Mouse (Mus musculus): ENCODE measurements around the gene Mtrex. TPM values are rescaled to one million over a fixed set of nuclear protein-coding genes. Genes with fewer than 3 reads are reported as not detected.
A peak's percentile ranks its signal among the peaks of the same experiment; 100 is the strongest.

The Mtrex gene
- total RNA-seq, 1 experiment from 2014 or later = 61.4 TPM

DNA sequence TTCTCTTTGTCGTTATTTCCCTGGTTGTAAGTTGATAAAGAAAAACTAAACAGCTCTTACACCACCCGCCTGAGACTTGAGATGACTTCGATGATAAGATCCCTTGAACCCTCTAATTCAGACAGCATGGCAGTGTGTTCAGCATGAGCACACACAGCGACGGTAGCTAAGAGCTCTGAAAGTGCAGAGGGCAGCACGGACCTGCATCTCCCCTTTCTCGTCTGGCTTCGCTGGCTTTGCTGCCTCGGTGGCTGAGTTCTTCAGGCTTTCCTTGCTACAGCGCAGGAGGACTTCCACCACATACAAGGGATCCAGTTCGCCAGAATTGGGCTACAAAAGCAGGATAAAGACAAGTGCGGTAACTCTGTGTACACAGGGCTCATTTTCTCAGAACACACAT lies 40.0 kb downstream of the Mtrex start:
- no peak for ATAC-seq (replicated peaks; ENCODE audit: insufficient number of reproducible peaks, low FRiP score, low TSS enrichment, poor library complexity, severe bottlenecking)

DNA sequence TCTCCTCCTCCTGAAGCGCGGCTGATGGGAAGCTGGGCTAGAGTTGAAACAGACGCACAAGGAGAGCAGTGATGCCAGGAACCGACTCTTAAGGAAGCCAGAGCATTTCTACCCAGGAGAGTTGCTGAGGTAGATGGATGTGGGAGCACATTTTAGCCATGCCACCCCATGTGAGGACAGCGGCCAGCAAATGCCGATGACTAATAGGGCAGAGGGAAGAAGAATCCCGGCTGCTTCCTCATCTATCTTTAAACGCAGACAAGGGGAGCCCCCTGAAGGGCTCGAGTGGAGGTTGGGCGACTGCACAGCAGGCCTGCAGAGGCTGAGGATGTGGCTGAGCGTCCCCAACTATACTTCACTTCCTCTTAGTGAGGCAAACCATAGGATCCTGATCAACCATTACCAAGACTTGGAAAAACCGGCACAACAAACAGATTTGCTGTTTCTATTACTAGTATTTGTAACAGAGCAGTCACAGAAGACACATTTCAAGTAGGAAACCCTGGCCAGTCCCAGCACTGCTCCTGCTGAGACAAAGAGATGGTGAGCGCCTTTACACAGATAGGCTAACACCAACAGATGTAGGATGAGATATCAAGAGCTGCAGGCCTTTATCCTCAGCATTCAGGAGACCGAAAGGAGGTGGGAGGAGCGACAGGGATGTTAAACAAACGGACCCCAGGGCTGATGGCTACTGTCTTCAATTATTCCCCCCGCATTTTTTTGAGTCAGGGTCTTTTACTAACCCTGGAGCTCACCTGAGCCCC lies 55.5 kb downstream of the Mtrex start:
- peak; percentile 13; the same call in 1 of the 2 replicates for ATAC-seq (replicated peaks; ENCODE audit: insufficient number of reproducible peaks, low FRiP score, low TSS enrichment, poor library complexity, severe bottlenecking)

DNA sequence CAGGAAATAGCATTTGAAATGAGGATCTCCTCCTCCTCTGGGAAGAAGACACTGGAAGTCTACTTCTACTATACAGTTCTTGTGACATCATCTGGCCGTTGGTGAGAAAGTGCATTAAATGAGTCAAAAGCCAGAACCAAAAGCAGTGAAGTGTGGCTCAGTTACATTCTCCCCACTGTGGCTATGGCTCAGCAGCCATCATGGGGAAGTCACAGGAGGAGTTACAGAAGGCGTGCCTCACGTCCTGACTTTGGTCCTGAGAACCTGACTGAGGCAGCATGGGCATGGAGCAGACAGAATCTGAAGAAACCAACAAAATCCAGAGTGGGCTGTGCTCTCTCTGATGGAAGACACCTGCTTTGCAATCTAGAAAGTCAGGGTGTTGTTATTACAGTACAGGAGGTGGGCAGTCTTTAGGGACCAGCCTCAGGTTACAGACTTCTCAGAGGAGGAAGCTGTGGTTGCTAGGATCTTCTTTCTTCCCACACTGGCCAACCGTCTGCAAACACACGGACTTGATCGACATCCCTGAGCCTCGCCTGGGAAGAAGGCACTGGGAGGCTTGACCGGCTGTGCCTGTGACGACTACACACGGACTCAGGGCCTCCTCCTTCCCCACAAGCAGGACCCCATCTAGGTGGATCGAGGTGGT lies 57.0 kb downstream of the Mtrex start:
- ATAC-seq (replicated peaks; ENCODE audit: insufficient number of reproducible peaks, low FRiP score, low TSS enrichment, poor library complexity, severe bottlenecking) = no peak

DNA sequence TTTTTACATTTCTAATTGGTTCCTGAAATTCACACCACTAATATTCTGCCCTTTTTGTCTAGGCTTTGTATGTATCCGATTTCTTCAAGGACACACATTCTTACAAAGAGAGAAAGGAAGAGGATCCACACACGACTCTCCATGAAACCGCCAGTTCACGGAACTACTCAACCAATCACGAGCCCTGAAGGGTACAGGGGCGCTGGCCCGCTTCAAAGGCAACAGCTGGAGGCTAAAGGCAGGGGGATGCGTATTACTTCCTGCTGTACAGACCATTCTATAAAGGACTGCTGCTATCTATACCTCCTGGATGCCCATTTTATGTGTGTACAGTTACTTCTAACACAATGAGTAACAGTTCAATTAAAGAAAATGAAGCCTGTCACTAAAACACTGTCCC lies 59.8 kb downstream of the Mtrex start:
- ATAC-seq (replicated peaks; ENCODE audit: insufficient number of reproducible peaks, low FRiP score, low TSS enrichment, poor library complexity, severe bottlenecking) = no peak

DNA sequence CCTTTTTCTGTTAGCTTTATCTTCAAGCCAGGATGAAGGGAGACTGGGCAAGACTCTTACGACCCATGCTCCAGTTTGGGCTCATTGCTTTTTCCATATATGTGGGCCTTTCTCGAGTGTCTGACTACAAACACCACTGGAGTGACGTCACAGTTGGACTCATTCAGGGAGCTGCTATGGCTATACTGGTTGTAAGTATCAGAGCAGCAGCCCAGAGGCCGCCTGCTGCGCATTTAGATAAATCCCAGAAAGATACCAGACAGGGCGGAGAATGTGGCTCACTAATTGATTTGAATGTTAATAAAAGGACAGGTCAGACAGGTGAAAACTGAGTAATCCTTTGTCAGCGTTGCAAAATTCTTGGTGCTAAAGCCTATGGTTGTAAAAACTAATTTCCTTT lies 60.4 kb downstream of the Mtrex start:
- ATAC-seq (replicated peaks; ENCODE audit: insufficient number of reproducible peaks, low FRiP score, low TSS enrichment, poor library complexity, severe bottlenecking) = no peak

DNA sequence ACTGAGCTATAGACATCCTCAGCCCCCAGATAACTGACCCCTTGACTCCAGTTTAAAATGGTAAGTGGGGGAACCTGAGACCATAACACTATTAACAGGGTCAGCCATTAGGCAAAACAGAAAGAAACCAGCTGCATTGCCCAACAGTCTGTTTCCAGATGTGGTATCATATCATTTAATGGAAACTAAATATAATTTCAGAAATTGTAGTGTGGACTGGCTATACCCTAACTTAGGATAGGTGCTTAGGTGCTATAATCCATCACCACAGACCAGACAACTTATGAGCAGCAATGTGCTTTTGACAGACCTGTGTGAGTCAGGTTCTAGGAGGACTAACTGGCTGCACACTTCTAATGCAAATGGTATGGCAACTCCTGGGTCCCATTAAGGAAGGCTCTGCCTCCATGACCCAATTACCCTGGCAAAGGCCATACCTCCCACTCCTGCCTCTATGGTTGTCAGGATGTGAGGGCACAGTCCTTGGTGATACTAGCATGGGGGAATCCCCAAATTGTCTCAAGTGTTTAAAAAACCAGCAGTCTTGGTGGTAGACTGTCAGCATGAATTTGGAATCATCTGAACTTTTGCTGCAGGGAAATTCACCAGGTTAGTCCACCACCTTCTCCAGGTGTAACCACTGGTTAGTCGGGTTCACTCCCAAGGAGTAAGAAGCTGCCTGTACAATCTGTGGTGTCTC lies 64.1 kb downstream of the Mtrex start:
- no peak for ATAC-seq (replicated peaks; ENCODE audit: insufficient number of reproducible peaks, low FRiP score, low TSS enrichment, poor library complexity, severe bottlenecking)

- no peak for ATAC-seq (replicated peaks; ENCODE audit: insufficient number of reproducible peaks, low FRiP score, low TSS enrichment, poor library complexity, severe bottlenecking)
These were observed 64.9 kb downstream of the Mtrex start for GRCm38 (mm10) chr13:112862342-112862741.

DNA sequence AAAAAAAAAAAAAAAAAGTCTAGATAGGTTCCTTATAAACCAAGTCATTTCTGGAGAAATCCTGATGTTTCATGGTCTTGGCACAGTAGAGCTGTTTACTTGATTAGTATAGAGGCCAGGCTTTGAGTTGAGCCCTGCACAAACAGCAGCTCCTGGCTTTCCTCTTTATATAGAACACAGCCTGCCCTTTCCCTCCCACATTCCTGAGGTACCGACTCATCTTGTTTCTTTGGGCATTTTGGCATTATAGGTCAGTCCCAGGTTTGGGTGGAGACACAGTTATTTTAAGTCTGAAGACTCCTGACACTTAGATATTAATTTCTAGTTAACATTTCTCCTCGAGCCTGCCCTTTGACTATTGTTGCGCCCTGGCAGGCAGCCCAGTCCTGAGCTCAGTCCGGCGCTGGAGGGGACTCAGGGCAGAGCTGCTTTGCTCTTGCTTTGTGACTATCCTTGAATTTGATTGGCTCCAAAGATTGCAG lies 65.3 kb downstream of the Mtrex start:
- no peak for ATAC-seq (replicated peaks; ENCODE audit: insufficient number of reproducible peaks, low FRiP score, low TSS enrichment, poor library complexity, severe bottlenecking)

DNA sequence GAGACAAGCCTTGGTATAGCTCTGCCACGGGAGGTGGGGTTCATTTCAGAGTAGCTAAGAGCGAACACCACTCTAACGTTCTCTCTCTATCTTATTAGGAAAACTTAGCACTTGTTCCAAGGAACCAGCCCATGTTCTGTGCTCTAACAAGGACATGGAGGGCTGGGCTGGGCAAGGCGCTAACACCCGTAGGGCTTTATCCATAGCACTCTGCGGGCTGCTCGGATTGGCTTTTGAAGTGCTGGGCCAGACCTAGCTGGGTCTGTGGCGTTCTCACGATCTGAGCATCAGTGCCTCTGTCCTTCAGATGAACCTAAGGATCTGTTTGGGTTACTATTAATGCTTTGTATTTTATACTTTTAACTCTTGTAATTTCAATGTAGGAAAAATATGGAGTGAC lies 66.3 kb downstream of the Mtrex start:
- ATAC-seq (replicated peaks; ENCODE audit: insufficient number of reproducible peaks, low FRiP score, low TSS enrichment, poor library complexity, severe bottlenecking) = no peak

DNA sequence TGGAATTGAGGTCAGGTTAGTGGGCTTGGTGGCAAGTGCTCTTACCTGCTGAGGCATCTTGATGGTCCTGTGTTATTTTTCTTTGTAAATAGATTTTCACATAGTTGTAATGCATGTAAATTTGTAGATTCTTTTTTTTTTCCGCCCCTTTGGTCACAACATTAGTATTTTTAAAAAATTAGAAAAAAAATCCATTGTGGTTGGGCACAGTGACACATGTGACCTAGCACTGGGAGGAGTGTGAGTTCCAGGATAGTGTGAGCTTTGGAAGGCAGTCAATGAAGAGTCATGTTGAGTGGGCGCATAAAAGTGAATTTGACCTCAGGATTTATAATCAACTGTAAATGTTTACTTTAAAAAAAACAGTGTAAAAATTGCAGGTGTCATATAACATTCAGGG lies 66.8 kb downstream of the Mtrex start:
- no peak for ATAC-seq (replicated peaks; ENCODE audit: insufficient number of reproducible peaks, low FRiP score, low TSS enrichment, poor library complexity, severe bottlenecking)

GRCm38 (mm10) chr13:112859574-112860134 lies 67.5 kb downstream of the Mtrex start:
- no peak for ATAC-seq (replicated peaks; ENCODE audit: insufficient number of reproducible peaks, low FRiP score, low TSS enrichment, poor library complexity, severe bottlenecking)

- ATAC-seq (replicated peaks; ENCODE audit: insufficient number of reproducible peaks, low FRiP score, low TSS enrichment, poor library complexity, severe bottlenecking) = no peak
These were observed 69.3 kb downstream of the Mtrex start for GRCm38 (mm10) chr13:112857921-112858320.

- no peak for ATAC-seq (replicated peaks; ENCODE audit: insufficient number of reproducible peaks, low FRiP score, low TSS enrichment, poor library complexity, severe bottlenecking)
These were observed 72.8 kb downstream of the Mtrex start for GRCm38 (mm10) chr13:112854402-112854801.

GRCm38 (mm10) chr13:112853710-112854316 lies 73.4 kb downstream of the Mtrex start:
- no peak for ATAC-seq (replicated peaks; ENCODE audit: insufficient number of reproducible peaks, low FRiP score, low TSS enrichment, poor library complexity, severe bottlenecking)

GRCm38 (mm10) chr13:112845931-112846330 lies 81.3 kb downstream of the Mtrex start:
- no peak for ATAC-seq (replicated peaks; ENCODE audit: insufficient number of reproducible peaks, low FRiP score, low TSS enrichment, poor library complexity, severe bottlenecking)

- ATAC-seq (replicated peaks; ENCODE audit: insufficient number of reproducible peaks, low FRiP score, low TSS enrichment, poor library complexity, severe bottlenecking) = no peak
These were observed 86.7 kb downstream of the Mtrex start for GRCm38 (mm10) chr13:112840241-112841087.

GRCm38 (mm10) chr13:112838562-112839232 lies 88.5 kb downstream of the Mtrex start:
- no peak for ATAC-seq (replicated peaks; ENCODE audit: insufficient number of reproducible peaks, low FRiP score, low TSS enrichment, poor library complexity, severe bottlenecking)
